Mouse (Mus musculus) layer of hippocampus, adult 2 months (tissue): ENCODE data around the gene Ahr. TPM values are rescaled to one million over a fixed set of nuclear protein-coding genes. Genes with fewer than 3 reads are reported as not detected.

Experiments used
- DNase-seq, 2 experiments: peaks; one replicate each; pipeline ENCODE4 v3.0.0; 2022; ENCODE audit warnings: low spot score in 2 of 2
- H3K27ac ChIP-seq: fragments of 200-600 bp; 2 replicates; pipeline ENCODE4 v1.8.1; 2022
- H3K4me3 ChIP-seq: fragments of 200-600 bp; 2 replicates; pipeline ENCODE4 v1.8.1; 2022; ENCODE audit warnings: mild to moderate bottlenecking
- CTCF ChIP-seq: fragments of 200-600 bp; conservative IDR thresholded peaks from 2 replicates; pipeline ENCODE4 v1.8.1; 2022; ENCODE audit warnings: antibody characterized with exemption, mild to moderate bottlenecking, moderate library complexity
- long read RNA-seq, 2 experiments: library from polyadenylated mRNA; stranded (forward); transcript quantifications; one replicate each; pipeline ENCODE4 v2.0.0; 2021; ENCODE audit warnings: borderline mapping rate in 2 of 2
- total RNA-seq, 2 experiments: library from RNA; stranded (reverse); gene quantifications; 2 replicates each; pipeline ENCODE4 v1.2.3; 2021

Ahr gene
- total RNA-seq, result 1 to 10 TPM; 6.8 to 7.6 TPM
- long read RNA-seq, experiment 1, full-length matches to known transcripts, result 4 of 6 reads
- long read RNA-seq, experiment 1, partial matches to known transcripts, result 0 of 6 reads
- long read RNA-seq, experiment 1, other reads (novel, unspliced or antisense), result 2 of 6 reads
- long read RNA-seq, experiment 2, full-length matches to known transcripts, result 4 of 4 reads
- long read RNA-seq, experiment 2, partial matches to known transcripts, result 0 of 4 reads
- long read RNA-seq, experiment 2, other reads (novel, unspliced or antisense), result 0 of 4 reads

DNA sequence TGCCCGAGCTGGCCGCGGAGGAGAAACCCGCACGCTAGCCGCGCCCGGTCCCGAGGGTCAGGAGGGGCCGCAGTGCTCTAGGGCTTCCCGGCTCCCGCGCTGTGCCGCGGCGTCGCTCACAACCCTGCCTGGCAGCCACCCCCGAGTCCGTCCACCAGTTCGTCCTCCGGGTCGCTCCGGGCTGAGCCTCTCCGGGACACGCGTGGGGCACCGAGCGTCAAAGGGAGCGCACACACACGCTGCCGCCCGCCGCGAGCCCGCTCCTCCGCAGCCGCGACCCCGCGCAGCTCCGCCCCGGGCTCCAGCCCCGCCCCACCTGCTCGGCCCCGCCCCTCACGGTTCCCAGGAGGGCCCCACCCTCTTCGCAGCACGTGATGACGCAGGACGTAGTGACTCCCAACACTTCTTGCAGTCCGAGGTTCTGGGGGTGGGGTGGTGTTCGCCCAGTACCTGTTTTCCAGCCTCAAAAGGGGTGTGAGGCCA lies at the start of gene Ahr:
Gene Ahr, minus strand, starts transcription at position 285 of the 483 bp plus-strand sequence.
- H3K4me3 ChIP-seq, result peak within 1 kb of the TSS; percentile 88
- peak; percentile 87 for DNase-seq
- TF ChIP-seq CTCF, result no peak
- H3K27ac ChIP-seq, result peak within 1 kb of the TSS; percentile 81

DNA sequence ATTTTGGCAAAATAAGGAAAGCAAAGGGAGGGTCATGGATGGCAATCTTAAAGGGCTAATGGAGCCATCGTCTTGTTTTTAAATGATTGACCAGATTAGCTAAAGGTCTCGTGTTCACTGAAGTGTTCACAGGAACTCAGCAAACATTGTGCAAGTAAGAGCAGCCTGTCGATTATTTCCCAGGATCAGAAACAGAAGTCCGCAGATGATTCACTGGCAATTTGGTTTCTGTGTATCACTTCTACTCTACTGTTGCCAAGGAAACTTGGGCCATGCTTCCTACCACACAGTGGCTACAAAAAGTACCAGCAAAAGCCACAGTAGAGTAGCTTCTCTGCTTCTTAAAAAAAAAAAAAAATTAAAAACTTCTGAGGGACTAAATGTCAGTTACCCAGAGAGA lies 44.0 kb upstream of the Ahr start:
- Histone ChIP-seq H3K27ac (peak overlapping the region; percentile 55), H3K4me3 (no peak overlapping the region)
- TF ChIP-seq CTCF, result no peak
- peak; percentile 25 to 52 for DNase-seq

DNA sequence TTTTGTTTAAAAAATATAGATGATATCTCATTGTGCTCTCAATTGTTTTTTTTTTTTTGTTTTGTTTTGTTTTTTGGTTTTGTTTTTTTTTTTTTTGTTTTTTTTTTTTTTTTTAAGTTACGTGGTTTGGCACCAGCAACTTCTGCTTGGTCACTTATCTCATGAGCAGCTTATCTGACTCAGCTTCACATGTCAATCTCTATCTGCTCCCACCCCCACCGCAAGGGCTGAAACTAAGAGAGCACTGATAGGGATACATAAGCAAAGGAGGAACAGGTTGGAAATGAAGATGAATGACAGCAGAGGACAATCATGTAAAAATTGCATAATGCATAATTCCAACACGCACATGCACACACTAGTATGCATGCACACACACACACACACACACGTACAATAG lies 41.3 kb upstream of the Ahr start:
- no peak for DNase-seq
- TF ChIP-seq CTCF, result no peak
- no peak overlapping the region for H3K4me3 ChIP-seq
- H3K27ac ChIP-seq, result no peak overlapping the region

GRCm38 (mm10) chr12:35573713-35574112 lies 38.9 kb upstream of the Ahr start:
- H3K4me3 ChIP-seq, result no peak overlapping the region
- no peak overlapping the region for H3K27ac ChIP-seq
- no peak for DNase-seq
- TF ChIP-seq CTCF, result no peak

DNA sequence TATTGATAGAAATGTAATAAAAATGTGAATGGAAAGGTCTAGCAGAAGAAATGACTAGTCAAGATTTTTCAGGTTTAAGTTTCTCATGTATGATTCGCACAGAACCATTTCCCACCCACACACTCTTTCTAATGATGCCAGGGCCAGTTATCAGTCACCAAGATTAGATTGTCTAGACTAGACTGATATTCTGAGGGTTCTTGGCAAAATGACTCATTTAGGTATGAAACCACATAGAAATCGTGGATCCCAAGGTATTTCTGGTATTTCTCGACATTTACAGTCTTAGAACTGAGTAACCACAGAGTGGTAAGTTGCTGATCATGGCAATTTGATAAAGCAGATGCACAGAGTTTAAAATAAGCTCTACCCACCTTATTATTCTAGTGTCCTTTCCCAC lies 28.0 kb upstream of the Ahr start:
- TF ChIP-seq CTCF, result no peak
- no peak overlapping the region for H3K27ac ChIP-seq
- DNase-seq, result no peak
- no peak overlapping the region for H3K4me3 ChIP-seq

GRCm38 (mm10) chr12:35558868-35559267 lies 24.0 kb upstream of the Ahr start:
- no peak overlapping the region for H3K4me3 ChIP-seq
- H3K27ac ChIP-seq, result no peak overlapping the region
- DNase-seq, result no peak
- TF ChIP-seq CTCF, result no peak

GRCm38 (mm10) chr12:35555925-35556324 lies 21.1 kb upstream of the Ahr start:
- Histone ChIP-seq H3K27ac (no peak overlapping the region), H3K4me3 (no peak overlapping the region)
- no peak for DNase-seq
- TF ChIP-seq CTCF, result no peak

- H3K27ac ChIP-seq, result no peak overlapping the region
- TF ChIP-seq CTCF, result no peak
- no peak for DNase-seq
- no peak overlapping the region for H3K4me3 ChIP-seq
Observed at GRCm38 (mm10) chr12:35554309-35554708, 19.5 kb upstream of the Ahr start.

- TF ChIP-seq CTCF, result no peak
- Histone ChIP-seq H3K4me3 (no peak overlapping the region), H3K27ac (no peak overlapping the region)
Observed at GRCm38 (mm10) chr12:35553174-35553573, 18.3 kb upstream of the Ahr start.

GRCm38 (mm10) chr12:35550299-35550698 lies 15.5 kb upstream of the Ahr start:
- H3K4me3 ChIP-seq, result no peak overlapping the region
- DNase-seq, result no peak
- TF ChIP-seq CTCF, result no peak
- H3K27ac ChIP-seq, result no peak overlapping the region

More at GRCm38 (mm10) chr12:35553174-35553573, 18.3 kb upstream of the Ahr start:
- DNase-seq, result no peak

DNA sequence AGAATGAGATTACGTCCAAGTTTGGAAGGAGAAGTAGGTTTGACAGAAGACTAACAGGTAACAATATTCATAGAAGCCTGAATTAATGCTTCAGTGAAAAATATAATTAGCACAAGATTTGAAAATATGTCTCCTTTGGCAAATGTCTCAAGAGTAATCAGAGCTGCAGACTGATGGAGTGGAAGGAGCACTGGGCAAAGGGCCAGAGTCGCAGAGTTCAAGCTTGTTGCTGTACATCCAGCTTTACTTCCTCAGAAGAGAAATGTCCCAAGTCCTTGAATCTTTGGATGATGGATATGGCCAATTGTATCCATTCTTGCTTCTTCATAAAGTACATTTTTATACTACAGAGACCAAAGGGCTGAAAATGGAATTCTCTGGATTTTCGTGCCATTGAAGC lies 8.0 kb upstream of the Ahr start:
- no peak for TF ChIP-seq CTCF
- Histone ChIP-seq H3K27ac (no peak overlapping the region), H3K4me3 (no peak overlapping the region)

GRCm38 (mm10) chr12:35538843-35539242 lies 4.0 kb upstream of the Ahr start:
- no peak for DNase-seq
- H3K4me3 ChIP-seq, result no peak overlapping the region
- H3K27ac ChIP-seq, result no peak overlapping the region
- TF ChIP-seq CTCF, result no peak

More for the DNA sequence above, 8.0 kb upstream of the Ahr start:
- DNase-seq, result no peak

DNA sequence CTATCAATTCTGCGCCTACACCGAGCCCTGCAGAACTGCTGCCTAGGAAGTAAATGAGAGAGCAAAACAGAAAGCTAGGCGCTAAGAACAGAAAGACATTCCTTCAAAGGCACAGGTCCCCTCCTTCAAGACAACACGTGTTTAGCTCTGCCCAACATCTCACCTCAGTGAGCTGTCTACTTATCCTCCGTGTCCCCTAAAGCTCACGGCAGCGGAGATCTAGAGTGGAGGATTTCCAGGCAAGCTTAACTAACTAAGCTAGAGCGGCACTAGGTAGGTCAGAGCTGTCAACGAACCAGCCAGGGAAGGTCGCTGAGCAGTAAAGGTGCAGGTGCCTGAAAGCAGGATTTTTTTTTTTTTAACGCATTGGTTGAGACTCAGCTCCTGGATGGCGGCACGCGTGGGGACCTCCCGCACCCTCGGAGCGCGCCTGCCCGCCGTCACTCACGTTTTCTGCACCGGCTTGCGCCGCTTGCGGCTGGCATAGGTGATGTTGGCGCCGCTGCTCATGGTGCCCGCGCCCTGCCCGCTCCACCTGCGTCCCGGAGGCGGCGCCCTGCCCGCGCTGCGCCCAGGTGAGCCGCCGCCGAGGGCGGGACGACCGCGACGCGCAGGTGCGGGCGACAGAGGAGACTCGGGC lies 604 bp downstream of the Ahr start:
- Histone ChIP-seq H3K27ac (peak overlapping the region; percentile 81), H3K4me3 (peak overlapping the region; percentile 88)
- 0 out of 2 replicates have a peak, but pooled peaks have one; percentile 6 for TF ChIP-seq CTCF
- peak; percentile 1 to 31 for DNase-seq

DNA sequence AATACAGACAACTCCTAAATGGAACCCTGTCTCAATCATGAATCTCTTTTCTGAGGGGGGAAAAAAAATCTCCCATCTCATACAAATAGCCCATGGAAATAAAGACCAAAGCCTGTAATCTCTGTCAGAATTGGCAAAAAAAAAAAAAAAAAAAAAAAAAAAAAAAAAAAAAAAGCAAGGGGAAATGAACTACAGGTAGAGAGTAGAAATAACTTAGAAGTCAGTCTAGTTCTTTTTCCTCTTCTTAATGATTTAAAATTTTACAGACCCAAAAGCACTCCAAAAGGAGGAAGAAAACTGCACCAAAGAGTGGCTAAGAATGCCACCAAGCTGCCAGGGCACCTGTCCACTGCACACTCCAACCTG lies 1.1 kb downstream of the Ahr start:
- Histone ChIP-seq H3K4me3 (peak overlapping the region; percentile 88), H3K27ac (peak overlapping the region; percentile 81; the same call in 1 of the 2 replicates)
- no peak for TF ChIP-seq CTCF
- peak in 1 of 2 experiments; percentile 1 for DNase-seq
